Mouse (Mus musculus): ENCODE data around the gene Eif3j1. TPM values are rescaled to one million over a fixed set of nuclear protein-coding genes. Genes with fewer than 3 reads are reported as not detected.
"Not testable (repeated sequence)": the region's sequence is repeated elsewhere in the genome, so short reads cannot be mapped to it uniquely, and the experiment has no call there.

Eif3j1 gene
- polyA plus RNA-seq (2012; rRNA removed): 18.4 and 19.8 TPM in 2 replicates

DNA sequence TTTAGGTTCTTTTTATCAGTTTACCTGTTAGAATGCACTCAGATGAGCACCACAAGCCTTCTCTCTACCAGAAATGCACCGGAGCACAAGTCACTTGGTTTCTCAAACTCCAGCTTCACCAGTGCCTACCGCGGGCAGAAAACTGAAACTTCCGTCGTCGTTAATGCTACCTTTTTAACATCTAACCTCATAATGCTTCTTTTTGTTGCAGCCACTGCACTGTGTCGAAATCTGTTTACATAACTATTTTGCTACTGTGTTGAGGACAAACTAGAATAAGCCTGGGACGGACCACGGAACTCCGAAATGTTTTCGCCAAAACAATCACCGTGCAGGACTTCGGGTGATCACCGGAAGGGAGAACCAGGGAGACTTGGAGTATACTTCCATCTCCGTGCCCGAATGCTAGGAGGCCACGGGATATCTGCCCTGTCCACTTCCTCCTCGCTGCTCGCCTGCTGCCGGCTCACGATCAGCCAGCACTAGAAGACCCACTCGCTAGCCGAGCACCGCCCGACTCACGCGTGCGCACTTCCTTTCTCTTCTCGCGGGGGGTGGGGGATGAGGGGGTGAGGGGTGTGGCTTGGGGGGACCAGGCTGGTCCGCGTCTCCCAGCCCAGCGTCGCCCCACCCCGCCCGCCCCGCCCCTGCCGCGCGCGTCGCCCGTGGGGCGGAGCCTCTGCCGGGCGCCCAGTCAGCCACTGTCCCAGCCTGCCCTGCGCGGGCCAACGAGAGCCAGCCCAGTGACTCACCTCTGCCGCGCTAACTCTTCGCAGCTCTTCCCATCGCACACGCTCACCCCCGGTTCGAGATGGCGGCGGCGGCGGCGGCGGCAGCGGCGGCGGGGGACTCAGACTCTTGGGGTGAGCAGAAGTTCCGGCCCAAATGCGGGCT lies at the start of gene Eif3j1:
TSS of gene Eif3j1 (plus strand) at position 685 of the 894 bp plus-strand sequence.
- DNase-seq (ENCODE audit: extremely low spot score in 1 of 2, low spot score in 1 of 2): peak; percentile 47 to 85

DNA sequence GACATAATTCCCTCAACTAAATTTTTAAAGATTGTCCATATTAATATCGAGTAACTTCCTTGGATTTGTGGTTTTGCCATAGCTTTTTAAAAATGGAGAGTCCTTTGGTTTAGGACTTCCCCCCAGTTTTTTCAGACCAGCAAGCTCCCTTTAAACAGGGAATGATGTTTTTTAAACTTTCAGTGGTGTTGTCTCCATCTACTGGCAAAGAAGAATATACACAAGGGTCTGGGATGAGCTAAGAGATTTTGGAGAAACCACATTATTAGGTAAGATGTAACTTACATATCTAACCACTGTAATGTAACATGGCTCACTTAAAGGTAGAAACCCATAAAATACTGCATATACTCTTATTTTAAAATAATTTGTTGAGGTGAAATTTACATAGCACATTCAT lies 32.6 kb upstream of the Eif3j1 start:
- peak in 1 of 2 experiments; percentile 15 for DNase-seq (ENCODE audit: extremely low spot score in 1 of 2, low spot score in 1 of 2)

DNA sequence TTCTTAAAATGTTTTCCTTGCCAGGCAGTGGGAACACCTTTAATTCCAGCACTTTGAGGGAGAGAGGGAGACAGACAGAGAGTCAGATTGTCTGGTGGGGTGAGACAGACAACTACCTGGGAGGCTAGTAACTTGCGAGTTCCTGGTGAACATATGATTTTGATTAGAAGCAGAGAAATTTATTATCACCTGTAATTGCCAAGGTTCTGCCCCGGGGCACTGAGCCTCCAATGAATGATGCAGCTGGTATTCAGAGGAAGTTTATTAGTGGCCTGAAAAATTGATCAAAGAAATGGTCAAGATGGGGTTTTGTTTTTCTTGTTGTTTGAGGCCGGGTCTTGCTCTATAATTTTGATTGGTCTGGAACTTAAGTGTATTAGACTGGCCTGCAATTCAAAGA lies 19.5 kb upstream of the Eif3j1 start:
- DNase-seq (ENCODE audit: extremely low spot score in 1 of 2, low spot score in 1 of 2): no peak

DNA sequence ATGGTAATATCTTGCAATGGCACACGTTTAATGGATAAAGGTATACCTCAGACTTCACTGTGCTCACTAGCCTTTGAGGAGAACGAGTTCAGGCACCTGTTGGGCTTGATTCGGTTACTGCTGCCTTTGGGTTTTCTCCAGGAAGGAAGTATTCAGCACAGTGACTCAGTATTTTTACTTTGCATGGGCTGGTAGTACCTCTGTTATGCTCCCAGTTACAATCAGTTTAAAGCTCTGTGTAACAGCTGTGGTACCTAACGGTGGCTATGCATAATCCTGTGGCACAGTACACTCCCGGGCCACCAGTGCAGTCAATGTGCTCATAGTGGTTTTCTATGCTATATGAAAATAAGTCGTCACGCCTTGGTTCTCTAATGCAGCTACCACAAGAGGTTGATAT lies 16.9 kb upstream of the Eif3j1 start:
- no peak for DNase-seq (ENCODE audit: extremely low spot score in 1 of 2, low spot score in 1 of 2)

DNA sequence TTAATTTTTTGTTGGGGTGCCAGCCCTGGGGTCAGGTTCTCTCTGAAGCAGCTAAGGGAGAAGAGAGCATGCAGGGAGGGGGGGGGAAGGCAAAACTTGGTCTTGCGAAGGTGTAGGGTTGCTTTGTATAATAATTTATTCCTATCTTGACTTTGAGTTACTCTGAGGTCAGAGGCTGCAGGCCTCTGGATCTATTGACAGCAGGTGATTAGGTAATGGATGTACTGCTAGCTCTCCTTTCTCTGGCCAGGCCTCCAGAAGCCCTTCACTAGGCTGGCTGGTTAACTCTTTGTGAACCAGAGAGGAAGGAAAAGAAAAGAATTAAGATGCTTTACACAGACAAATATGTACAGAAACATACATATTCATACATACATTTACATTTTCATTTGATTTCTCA lies 9.6 kb upstream of the Eif3j1 start:
- DNase-seq (ENCODE audit: extremely low spot score in 1 of 2, low spot score in 1 of 2): no peak

DNA sequence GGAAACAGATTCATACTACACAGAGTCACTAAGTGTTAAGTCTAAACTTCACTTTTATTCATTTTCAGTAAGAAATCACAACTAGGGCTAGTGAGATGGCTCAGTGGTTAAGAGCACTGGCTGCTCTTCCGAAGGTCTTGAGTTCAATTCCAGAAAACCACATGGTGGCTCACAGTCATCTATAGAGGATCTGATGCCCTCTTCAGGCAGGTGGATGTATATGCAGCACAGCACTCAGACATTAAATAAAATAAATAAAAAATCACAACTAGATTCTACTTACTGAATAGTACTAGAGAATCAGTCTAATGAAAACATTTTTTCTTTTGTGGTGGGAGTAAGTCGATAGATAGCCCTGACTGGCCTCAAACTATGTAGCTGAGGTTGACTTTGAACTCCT lies 6.1 kb upstream of the Eif3j1 start:
- no peak for DNase-seq (ENCODE audit: extremely low spot score in 1 of 2, low spot score in 1 of 2)

DNA sequence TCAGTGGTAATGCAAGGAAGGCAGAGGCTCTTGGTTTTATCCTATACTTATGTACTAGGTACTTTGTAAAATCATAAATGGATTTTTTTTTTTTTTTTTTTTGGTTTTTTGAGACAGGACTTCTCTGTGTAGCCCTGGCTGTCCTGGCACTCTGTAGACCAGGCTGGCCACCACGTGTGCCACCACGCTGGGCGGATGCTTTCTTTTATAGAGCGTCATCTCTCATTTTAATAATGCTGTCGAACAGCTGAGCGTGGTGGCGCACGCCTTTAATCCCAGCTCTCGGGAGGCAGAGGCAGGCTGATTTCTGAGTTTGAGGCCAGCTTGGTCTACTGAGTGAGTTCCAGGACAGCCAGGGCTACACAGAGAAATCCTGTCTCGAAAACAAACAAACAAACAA lies 1.3 kb upstream of the Eif3j1 start:
- not testable (repeated sequence) for DNase-seq (ENCODE audit: extremely low spot score in 1 of 2, low spot score in 1 of 2)

DNA sequence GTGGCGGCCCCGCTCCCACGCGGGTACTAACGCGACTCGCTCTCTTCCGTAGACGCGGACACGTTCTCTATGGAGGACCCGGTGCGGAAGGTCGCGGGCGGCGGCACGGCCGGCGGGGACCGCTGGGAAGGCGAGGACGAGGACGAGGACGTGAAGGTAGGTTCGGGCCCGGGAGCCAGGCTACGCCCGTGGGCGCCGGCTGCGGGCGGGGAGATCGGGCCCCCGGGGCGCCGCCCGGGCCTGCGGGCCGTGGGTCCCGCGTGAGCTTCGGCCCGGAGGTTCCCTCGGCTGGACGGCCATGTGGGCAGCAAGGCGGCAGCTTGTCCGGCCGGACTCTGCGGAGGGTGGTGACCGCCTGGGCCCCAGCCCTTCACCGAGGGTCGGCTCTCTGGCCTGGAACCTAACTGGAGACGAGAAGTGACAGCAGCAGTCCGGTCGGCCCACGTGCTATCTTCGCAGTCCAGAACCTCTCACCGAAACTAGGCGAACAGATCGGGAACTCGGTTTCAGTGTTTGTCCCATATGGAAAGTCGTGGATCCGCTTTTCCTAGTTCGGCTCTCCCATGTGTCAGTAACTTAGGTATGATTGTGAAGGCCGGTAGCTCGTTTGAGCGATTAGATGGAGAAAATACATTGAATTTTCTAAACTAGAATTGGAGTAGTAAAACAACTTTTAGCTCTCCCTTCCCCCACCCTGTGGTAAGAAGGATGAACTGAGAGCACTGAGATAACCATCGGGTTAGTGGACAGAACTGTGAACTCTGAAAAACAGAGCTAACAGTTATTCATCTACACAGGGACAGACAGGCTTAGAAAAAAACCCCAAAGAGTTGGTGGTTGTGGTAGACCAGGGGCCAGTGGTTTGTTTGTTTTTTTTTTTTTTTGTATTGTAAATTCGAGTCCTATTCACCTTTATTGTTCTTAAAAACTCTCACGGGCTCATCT lies 682 bp downstream of the Eif3j1 start:
- peak in 1 of 2 experiments; percentile 19 for DNase-seq (ENCODE audit: extremely low spot score in 1 of 2, low spot score in 1 of 2)

DNA sequence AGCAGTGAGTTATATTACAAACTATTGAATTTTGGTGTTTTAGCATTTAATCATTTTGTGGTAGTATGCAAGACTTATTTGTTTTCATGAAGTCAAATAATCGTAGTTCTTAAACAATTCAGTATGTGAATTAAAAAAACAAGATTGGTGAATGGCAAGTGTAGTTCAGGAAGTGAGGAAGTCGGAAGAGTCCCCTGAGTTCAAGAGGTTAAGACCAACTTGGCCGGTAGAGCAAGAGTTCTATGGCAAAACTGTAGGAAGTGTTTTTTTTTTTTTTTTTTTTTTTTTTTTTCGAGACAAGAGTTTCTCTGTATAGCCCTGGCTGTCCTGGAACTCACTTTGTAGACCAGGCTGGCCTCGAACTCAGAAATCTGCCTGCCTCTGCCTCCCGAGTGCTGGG lies 3.6 kb downstream of the Eif3j1 start:
- no peak for DNase-seq (ENCODE audit: extremely low spot score in 1 of 2, low spot score in 1 of 2)

DNA sequence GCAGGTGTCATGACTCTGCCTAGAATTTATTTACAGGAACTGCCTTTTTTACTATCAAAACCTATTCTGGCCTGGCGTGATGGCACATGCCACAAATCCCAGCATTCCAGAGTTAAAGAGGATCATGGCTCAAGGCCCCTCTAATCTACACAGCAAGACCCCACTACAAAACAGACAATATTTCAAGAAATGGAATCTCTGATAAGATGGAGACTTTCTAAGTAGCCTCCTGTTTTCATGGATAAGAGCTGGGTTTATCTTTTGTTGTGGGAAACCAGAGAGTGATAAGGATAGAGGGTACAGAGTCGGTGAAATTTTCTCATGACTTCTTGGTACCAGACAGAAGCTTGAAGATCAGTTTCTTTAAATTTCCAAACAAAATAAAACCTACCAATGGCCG lies 7.7 kb downstream of the Eif3j1 start:
- no peak for DNase-seq (ENCODE audit: extremely low spot score in 1 of 2, low spot score in 1 of 2)

DNA sequence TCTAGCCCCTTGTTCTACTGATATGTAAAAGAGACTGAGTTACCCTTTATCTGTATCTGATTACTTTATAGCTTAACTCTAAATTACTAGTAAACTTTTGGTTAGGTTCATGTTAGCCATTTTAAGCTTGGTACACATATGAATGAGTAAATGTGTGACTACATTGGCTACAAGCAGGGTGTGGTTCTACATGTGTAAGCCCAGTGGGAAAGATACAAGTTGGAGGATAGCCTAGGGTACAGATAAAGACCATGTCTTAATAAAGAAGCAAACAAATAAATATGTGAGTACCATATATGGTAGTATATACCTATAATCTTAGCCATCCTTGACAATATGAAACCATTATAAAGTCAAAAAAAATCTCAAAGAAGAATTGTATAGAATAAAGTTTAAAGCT lies 15.6 kb downstream of the Eif3j1 start:
- no peak for DNase-seq (ENCODE audit: extremely low spot score in 1 of 2, low spot score in 1 of 2)

DNA sequence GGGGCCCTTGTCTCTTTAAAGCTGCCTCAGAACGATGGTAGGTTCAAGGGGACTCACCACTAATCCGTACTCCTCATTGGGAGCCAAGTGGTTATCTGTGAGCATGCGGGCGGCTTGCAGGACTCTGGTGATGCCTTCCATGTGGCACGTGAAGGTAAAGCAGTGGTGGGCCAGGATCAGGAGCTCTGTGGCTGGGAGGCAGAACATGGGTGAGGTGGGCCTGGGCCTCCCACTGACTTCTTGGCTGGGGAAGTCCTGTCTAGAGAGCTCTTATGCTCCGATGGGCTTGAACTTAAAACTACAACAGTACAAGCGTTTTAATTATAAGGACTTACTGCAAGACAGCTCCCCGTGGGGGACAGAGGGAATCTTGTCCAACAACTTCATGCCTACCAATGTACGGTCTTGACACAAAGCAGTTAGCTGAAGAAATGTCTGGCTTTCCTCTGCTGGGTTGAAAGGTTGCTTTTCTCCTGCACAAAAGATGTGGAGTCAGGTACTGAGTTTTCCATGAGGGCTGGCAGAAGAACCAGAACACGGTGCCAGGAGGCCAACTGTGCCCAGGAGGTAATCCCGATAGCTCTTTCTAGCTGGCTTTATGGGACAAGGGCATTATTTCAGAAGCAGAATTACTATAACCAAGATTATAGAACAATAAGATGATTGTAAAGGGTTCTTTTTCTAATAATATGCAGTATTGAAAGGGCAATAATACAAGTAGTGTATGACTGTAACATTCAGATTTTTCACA lies 31.2 kb downstream of the Eif3j1 start:
- DNase-seq (ENCODE audit: extremely low spot score in 1 of 2, low spot score in 1 of 2): no peak

DNA sequence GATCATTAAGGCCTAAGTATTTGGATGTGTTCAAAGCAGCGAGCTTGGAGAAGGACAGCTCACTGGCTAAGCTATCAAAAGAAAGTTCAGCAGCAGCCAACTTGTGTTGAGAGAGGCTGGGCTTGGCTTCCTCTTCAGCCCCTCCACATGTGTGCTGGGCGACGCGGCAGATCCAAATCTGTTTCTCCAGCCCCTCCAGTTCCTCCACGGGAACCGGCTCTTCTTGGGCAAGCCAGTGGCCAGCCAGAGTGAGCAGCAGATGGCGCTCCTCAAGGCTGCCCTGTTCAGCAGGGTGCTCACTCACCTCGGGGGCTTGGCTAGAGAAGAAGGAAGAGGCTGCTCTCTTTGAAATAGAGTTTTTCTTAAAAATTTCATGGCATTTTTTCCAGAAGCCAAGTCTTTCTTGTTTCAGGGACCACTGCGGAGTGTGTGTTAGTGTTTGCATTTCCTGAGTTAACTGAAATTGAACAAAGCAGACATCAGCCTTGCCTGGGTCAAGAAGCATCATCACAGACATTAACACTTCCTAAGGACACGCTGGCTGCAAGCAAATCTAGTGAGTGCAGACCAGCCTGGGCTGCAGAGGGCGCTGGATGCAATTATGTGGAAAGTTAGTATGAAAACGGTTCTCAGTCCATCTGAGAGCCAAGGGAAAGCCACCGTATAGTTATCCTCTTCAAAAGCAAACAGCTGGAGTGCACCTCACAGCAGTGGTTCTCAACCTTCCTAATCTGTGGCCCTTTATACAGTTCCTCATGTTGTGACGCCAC lies 37.0 kb downstream of the Eif3j1 start:
- peak in 1 of 2 experiments; percentile 24 for DNase-seq (ENCODE audit: extremely low spot score in 1 of 2, low spot score in 1 of 2)

DNA sequence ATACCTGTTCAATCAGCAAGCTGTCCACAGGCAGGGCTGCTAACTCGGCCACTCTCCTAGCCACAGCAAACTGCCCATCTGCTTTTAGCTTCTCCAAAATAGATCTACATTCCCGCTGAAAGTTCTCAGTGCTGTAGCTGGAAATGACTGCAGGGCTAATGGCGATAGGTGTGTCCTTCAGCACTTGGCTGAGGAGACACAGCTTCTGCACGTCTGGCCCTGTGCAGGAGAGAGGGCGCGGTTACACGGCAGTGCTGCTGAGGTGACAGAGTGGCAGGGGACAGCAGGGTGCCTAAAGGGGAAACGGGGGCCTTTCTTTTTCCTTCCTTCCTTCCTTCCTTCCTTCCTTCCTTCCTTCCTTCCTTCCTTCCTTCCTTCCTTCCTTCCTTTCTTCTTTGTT lies 37.9 kb downstream of the Eif3j1 start:
- no peak for DNase-seq (ENCODE audit: extremely low spot score in 1 of 2, low spot score in 1 of 2)

DNA sequence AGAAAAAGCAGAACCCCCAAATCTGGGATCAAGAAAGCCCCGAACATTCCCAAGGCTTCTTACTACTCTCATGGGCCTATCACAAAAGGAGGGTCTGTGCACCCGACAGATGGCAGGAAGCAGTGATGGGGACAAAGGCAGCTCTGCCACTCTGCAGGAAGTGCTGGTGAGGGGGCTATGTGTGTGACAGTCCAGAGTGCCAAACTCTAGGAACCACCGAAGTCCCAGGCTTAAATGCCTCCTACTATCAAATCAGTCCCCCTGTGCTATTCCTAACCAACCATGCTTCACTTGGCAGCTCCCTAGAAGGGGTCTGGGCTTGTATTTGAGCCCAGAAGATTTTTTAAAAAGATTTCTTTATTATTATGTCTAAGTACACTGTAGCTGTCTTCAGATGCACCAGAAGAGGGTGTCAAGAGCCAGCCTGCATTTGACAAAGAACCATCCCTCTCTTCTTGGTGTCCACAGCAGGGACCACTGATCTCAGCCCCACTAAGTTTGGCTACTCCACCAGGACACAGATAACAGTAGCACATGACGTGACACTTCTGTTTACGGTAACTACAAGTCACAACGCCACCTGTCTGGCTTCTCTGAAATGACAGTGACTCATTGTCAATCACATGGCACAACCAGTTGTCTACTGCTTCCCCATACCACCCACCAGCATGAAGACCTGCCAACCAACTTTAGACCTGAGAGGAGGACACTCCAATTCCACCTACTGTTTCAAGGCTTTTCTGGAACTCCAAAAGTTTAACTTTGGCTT lies 41.0 kb downstream of the Eif3j1 start:
- DNase-seq (ENCODE audit: extremely low spot score in 1 of 2, low spot score in 1 of 2): no peak

DNA sequence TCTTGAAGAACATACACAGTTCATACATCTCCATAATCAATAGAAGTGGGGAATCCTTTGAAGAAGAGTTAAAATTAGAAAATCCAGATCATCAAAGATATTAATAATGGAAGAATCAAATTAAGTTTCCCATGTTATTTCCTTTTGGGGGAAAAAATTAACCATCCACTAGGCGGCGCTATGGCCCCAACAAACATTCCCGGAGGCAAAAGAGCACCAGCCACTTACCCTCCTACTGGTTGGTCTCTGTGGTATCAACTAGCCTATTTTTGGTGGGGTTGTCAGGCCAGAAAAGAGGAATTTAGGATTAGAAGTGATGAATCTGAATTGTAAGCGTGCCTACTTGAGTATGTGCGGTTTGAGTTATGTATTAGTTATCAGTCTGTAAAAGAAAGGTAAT lies 41.6 kb downstream of the Eif3j1 start:
- peak in 1 of 2 experiments; percentile 74 for DNase-seq (ENCODE audit: extremely low spot score in 1 of 2, low spot score in 1 of 2)

DNA sequence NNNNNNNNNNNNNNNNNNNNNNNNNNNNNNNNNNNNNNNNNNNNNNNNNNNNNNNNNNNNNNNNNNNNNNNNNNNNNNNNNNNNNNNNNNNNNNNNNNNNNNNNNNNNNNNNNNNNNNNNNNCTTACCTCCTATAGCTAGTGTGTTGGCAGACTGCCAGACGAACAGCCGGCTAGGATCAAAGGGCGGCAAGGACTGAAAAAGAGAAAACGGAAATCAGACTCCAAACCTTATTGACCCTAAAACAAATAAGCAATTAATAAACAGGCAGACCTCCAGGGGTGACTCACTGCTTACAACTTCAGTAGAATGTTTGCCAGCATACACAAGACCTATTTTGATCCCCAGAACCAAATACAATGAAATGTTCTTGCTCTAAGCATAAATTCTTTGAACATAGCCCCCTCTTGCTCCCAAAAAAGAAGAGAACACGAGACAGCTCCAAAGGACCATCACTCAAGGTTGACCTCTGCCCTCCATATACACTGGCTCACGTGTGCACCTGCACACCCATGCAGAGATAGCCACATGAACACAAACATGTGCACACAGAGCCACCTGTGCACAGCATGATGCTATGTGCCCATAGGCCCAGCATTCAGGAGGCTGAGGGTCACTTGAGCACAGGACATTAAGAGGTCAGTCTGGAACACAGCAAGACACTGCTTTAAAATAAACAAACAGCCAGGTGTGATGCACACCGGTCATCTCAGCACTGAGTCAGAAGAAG lies 53.5 kb downstream of the Eif3j1 start:
- DNase-seq (ENCODE audit: extremely low spot score in 1 of 2, low spot score in 1 of 2): no peak

DNA sequence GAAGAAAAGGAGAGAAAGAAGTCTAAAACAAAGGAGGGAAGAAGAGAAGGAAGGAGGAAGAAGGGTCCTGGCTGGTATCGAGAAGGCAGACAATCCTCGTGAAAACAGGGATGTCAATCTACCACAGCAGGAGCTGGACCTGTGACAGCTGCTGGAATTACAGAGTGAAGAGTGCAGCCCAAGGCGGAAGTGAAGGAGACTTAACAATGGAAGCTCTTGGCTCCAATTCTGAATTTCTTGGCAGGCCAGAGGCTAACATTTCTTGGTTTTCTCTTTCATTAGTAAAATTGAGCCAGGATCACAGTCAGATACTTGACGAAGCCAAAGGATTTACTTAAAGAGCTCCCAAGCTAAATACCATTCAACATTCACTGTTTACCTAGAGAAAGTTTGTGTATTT lies 58.1 kb downstream of the Eif3j1 start:
- DNase-seq (ENCODE audit: extremely low spot score in 1 of 2, low spot score in 1 of 2): peak in 1 of 2 experiments; percentile 21
